Comparison of ENCODE assay signal across 8 mouse cellular contexts in genomic region chr8:107150404-107151157, GRCm38 (mm10). TPM values are rescaled to one million over a fixed set of nuclear protein-coding genes. Genes with fewer than 3 reads are reported as not detected.
DNase-seq lines count a peak whose midpoint lies in the region; ATAC-seq lines count a peak whose summit lies in the region.

Gene Cyb5b, plus strand, starts transcription at chr8:107150640.

- WGBS in hindbrain, embryonic 13.5 days: 1% methylated on average over 65 of the region's 65 CpGs

- peaks cover 29% of the 10 kb centered on the region for H3K36me3 ChIP-seq in hindbrain, embryonic 13.5 days

- H3K27me3 ChIP-seq in hindbrain, embryonic 13.5 days: no peaks in the 10 kb centered on the region

- H3K4me3 ChIP-seq in hindbrain, embryonic 13.5 days: peak within 1 kb of the TSS; percentile 85

- H3K9ac ChIP-seq in hindbrain, embryonic 13.5 days: peak within 1 kb of the TSS; percentile 88

- H3K9me3 ChIP-seq in hindbrain, embryonic 13.5 days: no peaks in the 10 kb centered on the region

- H3K4me1 ChIP-seq in hindbrain, embryonic 13.5 days (replicated peaks): peaks cover 13% of the 10 kb centered on the region

- DNase-seq in NIH3T3 (ENCODE audit: low read depth): peak; percentile 92
- DNase-seq in cerebellum, postnatal 10 days: peak; percentile 98 to 99
- DNase-seq in frontal cortex, postnatal 14 days (ENCODE audit: low spot score in 2 of 2): peak; percentile 87 to 92
- peak; percentile 84 to 89 for DNase-seq in layer of hippocampus, postnatal 25 days (ENCODE audit: extremely low spot score in 1 of 2, low spot score in 1 of 2)
- DNase-seq in lung, postnatal 25 days (ENCODE audit: low spot score): peak; percentile 97
- DNase-seq in retina, embryonic 14.5 days (ENCODE audit: low spot score): peak; percentile 88
- peak; percentile 91 for DNase-seq in thymus, postnatal 4 days

- peak within 1 kb of the TSS; percentile 91 for H3K27ac ChIP-seq in hindbrain, embryonic 13.5 days

- peak within 1 kb of the TSS; percentile 85 for H3K4me2 ChIP-seq in hindbrain, embryonic 13.5 days

- ATAC-seq in hindbrain, embryonic 13.5 days (ENCODE audit: low FRiP score): peak; percentile 95

RNA-seq across cellular contexts. Expression of gene Cyb5b, which starts in this region (rescaled TPM):
- 102 TPM in 2 replicates for polyA plus RNA-seq in hindbrain, embryonic 13.5 days (2015; fragmentation: Nextera tagmentation; extraction: Ambion mirVana)
- total RNA-seq in layer of hippocampus, postnatal 25 days (2021): 100 to 1,000 TPM in 1 of 2 experiments, 10 to 100 TPM in 1; 93.9 to 105 TPM

Comparison
In these comparisons a context has a peak if more than half of its experiments do, and no peak if none do; other contexts are left out.
1. Peak in every context shown above with its lines: DNase-seq, ATAC-seq, H3K4me3 ChIP-seq and H3K27ac ChIP-seq.